Mouse (Mus musculus): Measurements from ENCODE around the gene Hnrnpa2b1.

Gene Hnrnpa2b1

GRCm38 (mm10) chr6:51470311-51471178, 851 bp upstream of the Hnrnpa2b1 start, which contains the start of gene Cbx3:
Gene Cbx3, plus strand, starts transcription at chr6:51470360.
- DNase-seq (ENCODE audit: low read depth, low spot score): peak; percentile 94

- DNase-seq (ENCODE audit: low read depth, low spot score): peak; percentile 84
Measured at GRCm38 (mm10) chr6:51468891-51469561, 668 bp downstream of the Hnrnpa2b1 start.

GRCm38 (mm10) chr6:51467649-51468048, 2.0 kb downstream of the Hnrnpa2b1 start:
- DNase-seq (ENCODE audit: low read depth, low spot score): no peak

GRCm38 (mm10) chr6:51460363-51460762, 9.3 kb downstream of the Hnrnpa2b1 start:
- DNase-seq (ENCODE audit: low read depth, low spot score): no peak

- DNase-seq (ENCODE audit: low read depth, low spot score): no peak
Measured at GRCm38 (mm10) chr6:51460021-51460360, 9.7 kb downstream of the Hnrnpa2b1 start.

GRCm38 (mm10) chr6:51459313-51460020, 10.2 kb downstream of the Hnrnpa2b1 start:
- peak; percentile 60 for DNase-seq (ENCODE audit: low read depth, low spot score)

GRCm38 (mm10) chr6:51458925-51459312, 10.8 kb downstream of the Hnrnpa2b1 start:
- no peak for DNase-seq (ENCODE audit: low read depth, low spot score)

- DNase-seq (ENCODE audit: low read depth, low spot score): no peak
Measured at GRCm38 (mm10) chr6:51457770-51458387, 11.8 kb downstream of the Hnrnpa2b1 start.

GRCm38 (mm10) chr6:51457283-51457682, 12.4 kb downstream of the Hnrnpa2b1 start:
- no peak for DNase-seq (ENCODE audit: low read depth, low spot score)

- no peak for DNase-seq (ENCODE audit: low read depth, low spot score)
Measured at GRCm38 (mm10) chr6:51456198-51456597, 13.5 kb downstream of the Hnrnpa2b1 start.

- no peak for DNase-seq (ENCODE audit: low read depth, low spot score)
Measured at GRCm38 (mm10) chr6:51454949-51455348, 14.7 kb downstream of the Hnrnpa2b1 start.

GRCm38 (mm10) chr6:51452927-51453503, 16.7 kb downstream of the Hnrnpa2b1 start:
- DNase-seq (ENCODE audit: low read depth, low spot score): no peak

GRCm38 (mm10) chr6:51442191-51442835, 27.4 kb downstream of the Hnrnpa2b1 start:
- no peak for DNase-seq (ENCODE audit: low read depth, low spot score)

- DNase-seq (ENCODE audit: low read depth, low spot score): no peak
Measured at GRCm38 (mm10) chr6:51438826-51439330, 30.8 kb downstream of the Hnrnpa2b1 start.

- DNase-seq (ENCODE audit: low read depth, low spot score): no peak
Measured at GRCm38 (mm10) chr6:51437665-51438064, 32.0 kb downstream of the Hnrnpa2b1 start.

GRCm38 (mm10) chr6:51434270-51434669, 35.4 kb downstream of the Hnrnpa2b1 start:
- no peak for DNase-seq (ENCODE audit: low read depth, low spot score)

GRCm38 (mm10) chr6:51432535-51433397, 36.9 kb downstream of the Hnrnpa2b1 start, which contains the start of gene Nfe2l3:
Gene Nfe2l3, plus strand, starts transcription at chr6:51432670.
- DNase-seq (ENCODE audit: low read depth, low spot score): peak; percentile 55

GRCm38 (mm10) chr6:51424537-51424936, 45.2 kb downstream of the Hnrnpa2b1 start:
- DNase-seq (ENCODE audit: low read depth, low spot score): no peak

- no peak for DNase-seq (ENCODE audit: low read depth, low spot score)
Measured at GRCm38 (mm10) chr6:51423466-51424122, 46.1 kb downstream of the Hnrnpa2b1 start.
